Mouse (Mus musculus) subcutaneous adipose tissue, adult 2 months (tissue): Measurements from ENCODE around the gene Olfr1382. TPM values are rescaled to one million over a fixed set of nuclear protein-coding genes. Genes with fewer than 3 reads are reported as not detected.

Experiments used
- polyA plus RNA-seq: library from polyadenylated mRNA; depleted of rRNA; stranded (reverse); fragments of >200 nt; gene quantifications from 2 replicates; pipeline ENCODE4 v1.2.3, GENCODE M21; 2012; ENCODE audit warnings: low replicate concordance; rRNA removed

Olfr1382 gene
- polyA plus RNA-seq: not detected in 2 replicates

GRCm38 (mm10) chr11:49527947-49528346 is at the start of gene Olfr1382:
TSS of gene Olfr1382 (plus strand) at chr11:49528247.

GRCm38 (mm10) chr11:49488770-49489169 is 39.3 kb upstream of the Olfr1382 start, which contains the start of gene Olfr1385:
TSS of gene Olfr1385 (plus strand) at chr11:49489070.

GRCm38 (mm10) chr11:49519348-49519747 is 8.7 kb upstream of the Olfr1382 start, which contains the start of gene Olfr1383:
TSS of gene Olfr1383 (plus strand) at chr11:49519648.

GRCm38 (mm10) chr11:49543149-49543548 is 15.1 kb downstream of the Olfr1382 start, which contains the start of gene Olfr1381:
TSS of gene Olfr1381 (plus strand) at chr11:49543449.

GRCm38 (mm10) chr11:49556578-49556977 is 28.5 kb downstream of the Olfr1382 start, which contains the start of gene Olfr1380:
TSS of gene Olfr1380 (plus strand) at chr11:49556878.

Other genes starting within 250 kb of the Olfr1382 start
- gene Olfr1393, start 249.9 kb upstream of the Olfr1382 start, polyA plus RNA-seq: 0.19 and 0.28 TPM in 2 replicates
- gene Olfr1392, start 243.0 kb upstream of the Olfr1382 start, polyA plus RNA-seq: 0.06 and 0.17 TPM in 2 replicates
- not detected in 2 replicates for gene Olfr10, start 223.5 kb upstream of the Olfr1382 start, polyA plus RNA-seq
- gene Olfr1391, start 205.5 kb upstream of the Olfr1382 start, polyA plus RNA-seq: not detected in 2 replicates
- not detected in 2 replicates for gene Olfr1390, start 193.1 kb upstream of the Olfr1382 start, polyA plus RNA-seq
- not detected in 2 replicates for gene Olfr1389, start 105.2 kb upstream of the Olfr1382 start, polyA plus RNA-seq
- gene Olfr1388, start 91.6 kb upstream of the Olfr1382 start, polyA plus RNA-seq: 0.50 and 2.1 TPM in 2 replicates
- not detected in 2 replicates for gene Olfr1387, start 72.9 kb upstream of the Olfr1382 start, polyA plus RNA-seq
- not detected in 2 replicates for gene Olfr1386, start 63.2 kb upstream of the Olfr1382 start, polyA plus RNA-seq
- not detected in 2 replicates for gene Olfr1385, start 39.2 kb upstream of the Olfr1382 start, polyA plus RNA-seq
- gene Olfr1384, start 21.5 kb upstream of the Olfr1382 start, polyA plus RNA-seq: not detected in 2 replicates
- not detected in 2 replicates for gene Olfr1383, start 8.6 kb upstream of the Olfr1382 start, polyA plus RNA-seq
- gene Olfr1381, start 15.2 kb downstream of the Olfr1382 start, polyA plus RNA-seq: not detected in 2 replicates
- gene Olfr1380, start 28.6 kb downstream of the Olfr1382 start, polyA plus RNA-seq: not detected in 2 replicates
- gene Flt4, start 81.0 kb downstream of the Olfr1382 start, polyA plus RNA-seq: 10.8 and 19.1 TPM in 2 replicates
- gene Scgb3a1, start 135.4 kb downstream of the Olfr1382 start, polyA plus RNA-seq: 1.1 and 2.2 TPM in 2 replicates
- 8.4 and 17.1 TPM in 2 replicates for gene Cnot6, start 184.5 kb downstream of the Olfr1382 start, polyA plus RNA-seq